Mouse (Mus musculus): ENCODE data around the gene Cep78.

Cep78 gene

GRCm38 (mm10) chr19:15983739-15984344 lies 947 bp downstream of the Cep78 start:
- no peaks in the 10 kb centered on the region for H3K9me3 ChIP-seq (ENCODE audit: low read length)
- H3K27me3 ChIP-seq (ENCODE audit: insufficient read depth, low read length), result no peaks in the 10 kb centered on the region
- peaks cover 44% of the 10 kb centered on the region for H3K36me3 ChIP-seq (ENCODE audit: insufficient read depth, low read length)
- H3K4me1 ChIP-seq (replicated peaks; ENCODE audit: low read depth, low read length), result peaks cover 38% of the 10 kb centered on the region
- TF ChIP-seq POU5F1 (IDR thresholded peaks at IDR 0.05; ENCODE audit: borderline replicate concordance, low read length), result no peak
- TF ChIP-seq CTCF (conservative IDR thresholded peaks at IDR 0.05; ENCODE audit: low read length), result no peak
- peak overlapping the region; percentile 97 for H3K4me3 ChIP-seq (replicated peaks; ENCODE audit: low read length)

GRCm38 (mm10) chr19:15982926-15983738 lies 1.7 kb downstream of the Cep78 start:
- no peaks in the 10 kb centered on the region for H3K9me3 ChIP-seq (ENCODE audit: low read length)
- H3K4me1 ChIP-seq (replicated peaks; ENCODE audit: low read depth, low read length), result peaks cover 38% of the 10 kb centered on the region
- peak overlapping the region; percentile 97 for H3K4me3 ChIP-seq (replicated peaks; ENCODE audit: low read length)
- no peaks in the 10 kb centered on the region for H3K27me3 ChIP-seq (ENCODE audit: insufficient read depth, low read length)
- no peak for TF ChIP-seq NANOG (IDR thresholded peaks at IDR 0.05; ENCODE audit: borderline replicate concordance, low read length)
- no peak for TF ChIP-seq CTCF (conservative IDR thresholded peaks at IDR 0.05; ENCODE audit: low read length)
- TF ChIP-seq POU5F1 (IDR thresholded peaks at IDR 0.05; ENCODE audit: borderline replicate concordance, low read length), result no peak
- H3K36me3 ChIP-seq (ENCODE audit: insufficient read depth, low read length), result peaks cover 48% of the 10 kb centered on the region

DNA sequence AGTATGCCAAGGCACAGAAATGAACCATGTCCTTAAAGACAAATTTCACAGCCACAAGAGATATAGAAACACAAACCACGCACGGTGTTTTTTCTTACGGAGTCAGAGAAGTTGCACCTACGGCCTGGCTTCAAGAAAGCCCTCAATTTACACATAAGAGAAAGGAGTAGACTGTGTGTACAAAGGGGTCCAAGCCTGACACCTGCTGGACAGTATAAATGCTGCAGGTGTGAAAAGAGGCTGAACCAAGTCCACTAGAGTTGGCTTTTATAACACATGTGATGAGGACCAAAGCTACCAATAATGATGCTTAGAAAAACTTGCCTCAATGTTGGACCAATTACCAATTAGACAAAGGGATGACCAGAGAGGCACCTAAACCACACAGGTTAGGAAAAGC lies 2.9 kb downstream of the Cep78 start:
- Histone ChIP-seq H3K27me3 (ENCODE audit: insufficient read depth, low read length) (no peaks in the 10 kb centered on the region), H3K4me1 (replicated peaks; ENCODE audit: low read depth, low read length) (peaks cover 46% of the 10 kb centered on the region), H3K9me3 (ENCODE audit: low read length) (no peaks in the 10 kb centered on the region), H3K36me3 (ENCODE audit: insufficient read depth, low read length) (peaks cover 52% of the 10 kb centered on the region), H3K4me3 (replicated peaks; ENCODE audit: low read length) (no peak overlapping the region)
- TF ChIP-seq NANOG (IDR thresholded peaks at IDR 0.05; ENCODE audit: borderline replicate concordance, low read length), result no peak
- peak; percentile 73 for TF ChIP-seq CTCF (conservative IDR thresholded peaks at IDR 0.05; ENCODE audit: low read length)

- Histone ChIP-seq H3K9me3 (ENCODE audit: low read length) (no peaks in the 10 kb centered on the region), H3K4me1 (replicated peaks; ENCODE audit: low read depth, low read length) (peaks cover 8% of the 10 kb centered on the region), H3K36me3 (ENCODE audit: insufficient read depth, low read length) (peaks cover 98% of the 10 kb centered on the region), H3K4me3 (replicated peaks; ENCODE audit: low read length) (no peak overlapping the region), H3K27me3 (ENCODE audit: insufficient read depth, low read length) (no peaks in the 10 kb centered on the region)
- TF ChIP-seq CTCF (conservative IDR thresholded peaks at IDR 0.05; ENCODE audit: low read length), result no peak
- TF ChIP-seq POU5F1 (IDR thresholded peaks at IDR 0.05; ENCODE audit: borderline replicate concordance, low read length), result no peak
- no peak for TF ChIP-seq NANOG (IDR thresholded peaks at IDR 0.05; ENCODE audit: borderline replicate concordance, low read length)
Measured at GRCm38 (mm10) chr19:15973365-15973764, 11.4 kb downstream of the Cep78 start.

DNA sequence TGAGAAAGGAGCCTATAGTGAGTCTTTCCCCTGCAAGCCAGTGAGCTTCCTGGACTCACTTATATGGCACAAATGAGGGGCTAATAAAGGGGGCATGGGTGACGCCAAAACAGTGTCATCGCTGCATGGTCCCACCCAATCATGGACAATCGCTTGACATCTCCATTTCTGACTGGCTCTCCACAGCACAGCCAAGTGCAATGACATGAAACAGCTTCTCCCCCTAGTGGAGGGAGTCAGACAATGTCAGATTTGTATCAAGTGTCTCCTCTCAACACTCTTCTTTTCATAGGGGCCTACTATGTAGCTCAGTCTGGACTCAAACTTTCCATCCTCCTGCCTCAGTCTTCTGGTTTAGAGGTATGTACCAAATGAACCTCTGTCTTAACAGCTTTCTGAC lies 19.7 kb downstream of the Cep78 start:
- peak; percentile 51 for TF ChIP-seq CTCF (conservative IDR thresholded peaks at IDR 0.05; ENCODE audit: low read length)
- TF ChIP-seq POU5F1 (IDR thresholded peaks at IDR 0.05; ENCODE audit: borderline replicate concordance, low read length), result no peak
- TF ChIP-seq NANOG (IDR thresholded peaks at IDR 0.05; ENCODE audit: borderline replicate concordance, low read length), result no peak
- peaks cover 24% of the 10 kb centered on the region for H3K4me1 ChIP-seq (replicated peaks; ENCODE audit: low read depth, low read length)
- H3K36me3 ChIP-seq (ENCODE audit: insufficient read depth, low read length), result peaks cover 89% of the 10 kb centered on the region
- no peaks in the 10 kb centered on the region for H3K9me3 ChIP-seq (ENCODE audit: low read length)
- no peak overlapping the region for H3K4me3 ChIP-seq (replicated peaks; ENCODE audit: low read length)
- H3K27me3 ChIP-seq (ENCODE audit: insufficient read depth, low read length), result no peaks in the 10 kb centered on the region

DNA sequence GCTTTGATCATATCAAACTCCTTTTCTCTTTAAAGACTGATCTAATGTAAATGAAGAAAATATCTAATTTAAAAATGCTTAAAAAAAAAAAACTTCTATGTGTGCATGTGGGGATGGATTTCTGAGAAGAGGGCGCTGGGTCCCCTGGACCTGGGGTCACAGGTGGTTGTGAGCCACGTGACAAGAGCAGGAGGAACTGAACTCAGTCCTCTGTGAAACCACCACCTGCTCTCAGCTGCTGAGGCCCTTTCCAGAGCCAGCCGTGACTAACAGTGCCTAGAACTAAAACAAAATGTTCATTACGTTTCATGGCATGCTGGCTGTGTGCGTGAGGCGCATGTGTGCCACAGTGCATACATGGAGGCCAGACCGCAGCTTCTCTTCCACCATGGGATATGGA lies 20.3 kb downstream of the Cep78 start:
- no peaks in the 10 kb centered on the region for H3K9me3 ChIP-seq (ENCODE audit: low read length)
- no peaks in the 10 kb centered on the region for H3K27me3 ChIP-seq (ENCODE audit: insufficient read depth, low read length)
- H3K4me3 ChIP-seq (replicated peaks; ENCODE audit: low read length), result no peak overlapping the region
- peaks cover 24% of the 10 kb centered on the region for H3K4me1 ChIP-seq (replicated peaks; ENCODE audit: low read depth, low read length)
- H3K36me3 ChIP-seq (ENCODE audit: insufficient read depth, low read length), result peaks cover 89% of the 10 kb centered on the region
- TF ChIP-seq POU5F1 (IDR thresholded peaks at IDR 0.05; ENCODE audit: borderline replicate concordance, low read length), result no peak
- no peak for TF ChIP-seq CTCF (conservative IDR thresholded peaks at IDR 0.05; ENCODE audit: low read length)
- TF ChIP-seq NANOG (IDR thresholded peaks at IDR 0.05; ENCODE audit: borderline replicate concordance, low read length), result no peak

DNA sequence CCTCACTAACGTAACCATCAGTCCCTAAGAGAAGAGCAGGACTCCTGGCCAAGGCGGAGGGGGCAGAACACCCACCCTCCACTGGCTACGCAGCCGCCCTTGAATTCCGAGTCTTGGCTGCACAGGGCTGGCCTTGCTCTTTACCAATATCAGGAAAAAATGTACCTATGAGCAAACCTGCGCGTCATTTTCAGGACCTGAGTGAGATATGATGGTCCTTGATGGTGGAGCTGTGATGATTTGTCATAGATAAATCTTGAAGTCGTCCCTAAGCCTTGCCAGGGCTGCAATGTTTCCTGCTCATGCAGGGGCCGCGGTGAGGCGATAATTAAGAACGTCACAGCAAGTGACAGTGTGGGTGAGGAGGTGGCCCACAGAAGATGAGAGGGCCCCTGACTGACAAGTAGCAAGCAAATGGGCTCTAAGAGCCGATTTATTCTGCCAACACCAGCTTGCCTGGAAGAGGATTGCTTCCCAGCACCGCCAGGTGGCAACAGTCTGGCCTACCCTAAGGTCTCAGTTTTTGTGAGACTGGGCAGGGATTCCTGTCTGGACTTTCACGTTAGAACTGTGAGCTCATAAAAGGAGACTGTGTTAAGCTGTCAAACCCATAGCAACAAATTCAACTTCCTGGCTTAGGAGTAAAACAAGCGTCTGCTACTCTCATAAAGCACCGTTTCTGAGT lies 21.6 kb downstream of the Cep78 start:
- H3K27me3 ChIP-seq (ENCODE audit: insufficient read depth, low read length), result no peaks in the 10 kb centered on the region
- no peaks in the 10 kb centered on the region for H3K9me3 ChIP-seq (ENCODE audit: low read length)
- H3K4me3 ChIP-seq (replicated peaks; ENCODE audit: low read length), result no peak overlapping the region
- TF ChIP-seq NANOG (IDR thresholded peaks at IDR 0.05; ENCODE audit: borderline replicate concordance, low read length) (no peak), CTCF (conservative IDR thresholded peaks at IDR 0.05; ENCODE audit: low read length) (peak; percentile 30), POU5F1 (IDR thresholded peaks at IDR 0.05; ENCODE audit: borderline replicate concordance, low read length) (no peak)
- peaks cover 88% of the 10 kb centered on the region for H3K36me3 ChIP-seq (ENCODE audit: insufficient read depth, low read length)
- H3K4me1 ChIP-seq (replicated peaks; ENCODE audit: low read depth, low read length), result peaks cover 24% of the 10 kb centered on the region

DNA sequence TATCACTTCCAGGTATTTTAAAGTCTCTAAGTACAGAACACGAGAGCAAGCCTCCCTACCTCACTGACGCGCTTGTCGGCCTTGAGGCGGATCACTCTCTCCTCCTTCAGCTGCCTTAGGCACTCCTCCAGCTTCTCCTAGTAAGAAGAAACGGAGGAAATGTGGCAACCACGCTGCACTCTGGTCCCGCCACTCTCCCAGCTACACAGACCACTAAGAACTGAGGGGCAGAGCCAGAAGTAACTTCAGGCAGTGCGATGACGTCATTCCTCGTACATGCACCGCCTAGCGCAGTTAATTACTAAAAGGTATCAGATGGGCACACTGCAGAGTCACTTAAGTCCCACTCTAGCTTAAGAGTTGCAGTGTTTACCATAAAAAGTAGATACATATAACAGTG lies 22.5 kb downstream of the Cep78 start:
- Histone ChIP-seq H3K4me3 (replicated peaks; ENCODE audit: low read length) (no peak overlapping the region), H3K36me3 (ENCODE audit: insufficient read depth, low read length) (peaks cover 79% of the 10 kb centered on the region), H3K27me3 (ENCODE audit: insufficient read depth, low read length) (no peaks in the 10 kb centered on the region), H3K4me1 (replicated peaks; ENCODE audit: low read depth, low read length) (peaks cover 24% of the 10 kb centered on the region), H3K9me3 (ENCODE audit: low read length) (no peaks in the 10 kb centered on the region)
- no peak for TF ChIP-seq NANOG (IDR thresholded peaks at IDR 0.05; ENCODE audit: borderline replicate concordance, low read length)
- no peak for TF ChIP-seq CTCF (conservative IDR thresholded peaks at IDR 0.05; ENCODE audit: low read length)
- no peak for TF ChIP-seq POU5F1 (IDR thresholded peaks at IDR 0.05; ENCODE audit: borderline replicate concordance, low read length)
